Mouse (Mus musculus): ENCODE results near the gene Fam47e. TPM values are rescaled to one million over a fixed set of nuclear protein-coding genes. Genes with fewer than 3 reads are reported as not detected.

Gene Fam47e
- 9.7 and 13.2 TPM in 2 replicates for polyA plus RNA-seq (2012; rRNA removed)

GRCm38 (mm10) chr5:92554891-92555511 is at the start of gene Fam47e:
Fam47e (plus strand) TSS chr5:92555069.

DNA sequence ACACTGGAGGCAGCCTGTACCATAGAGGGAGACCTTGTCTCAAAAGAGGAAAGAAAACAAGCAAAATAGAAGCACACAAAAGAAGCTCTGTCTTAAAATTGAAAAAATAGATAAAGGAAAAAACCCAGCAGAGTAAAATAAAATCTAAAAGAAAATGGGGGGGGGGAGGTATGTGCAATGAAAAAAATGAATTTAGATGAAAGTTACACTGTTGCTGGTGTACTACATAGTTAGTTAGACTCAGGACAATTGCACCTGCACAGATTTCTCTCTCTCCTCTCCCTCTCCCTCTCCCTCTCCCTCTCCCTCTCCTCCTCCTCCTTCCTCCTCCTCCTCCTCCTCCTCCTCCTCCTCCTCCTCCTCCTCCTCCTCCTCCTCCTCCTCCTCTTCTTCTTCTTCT is 48.1 kb upstream of the Fam47e start, which contains the start of gene Scarb2:
Gene Scarb2, minus strand, starts transcription at position 101 of the 400 bp plus-strand sequence.

GRCm38 (mm10) chr5:92602691-92603690 is 48.1 kb downstream of the Fam47e start, which contains the start of gene Stbd1:
Stbd1 (plus strand) TSS chr5:92603041.

Other genes with a start within 250 kb of the Fam47e start
- gene Sdad1, start 244.6 kb upstream of the Fam47e start, polyA plus RNA-seq (2012; rRNA removed): 7.3 and 8.0 TPM in 2 replicates
- gene Cxcl9, start 227.0 kb upstream of the Fam47e start, polyA plus RNA-seq (2012; rRNA removed): 0.21 and 1.6 TPM in 2 replicates
- 0.78 and 1.2 TPM in 2 replicates for gene Art3, start 223.2 kb upstream of the Fam47e start, polyA plus RNA-seq (2012; rRNA removed)
- gene Cxcl10, start 206.2 kb upstream of the Fam47e start, polyA plus RNA-seq (2012; rRNA removed): 12.1 and 17.6 TPM in 2 replicates
- 13.8 and 14.5 TPM in 2 replicates for gene Nup54, start 119.8 kb upstream of the Fam47e start, polyA plus RNA-seq (2012; rRNA removed)
- gene Scarb2, start 48.2 kb upstream of the Fam47e start, polyA plus RNA-seq (2012; rRNA removed): 16.8 and 17.8 TPM in 2 replicates
- 50.5 and 55.8 TPM in 2 replicates for gene Stbd1, start 48.0 kb downstream of the Fam47e start, polyA plus RNA-seq (2012; rRNA removed)
- gene Ccdc158, start 120.2 kb downstream of the Fam47e start, polyA plus RNA-seq (2012; rRNA removed): 0.30 TPM in 2 replicates
- 1.4 and 1.5 TPM in 2 replicates for gene Shroom3, start 128.4 kb downstream of the Fam47e start, polyA plus RNA-seq (2012; rRNA removed)